Mouse (Mus musculus) spleen, embryonic (tissue): ENCODE measurements around the gene Rdh5.

Source experiments
- CTCF ChIA-PET: fragments of 350-600 bp; sonication (Branson Sonifier 250); formaldehyde crosslinking; loops from one replicate; lab custom pipeline; 2022; lab: Charles Lee

Gene Rdh5

GRCm38 (mm10) chr10:128870341-128870740 is 52.3 kb downstream of the Rdh5 start:
- CTCF ChIA-PET, result interaction anchor here (0.7 to 1.6 kb wide), 2 partner anchors 12 to 33 kb away, joined by 3 to 5 read pairs; no protein-coding TSS in a partner anchor

- CTCF ChIA-PET, result interaction anchor here (0.7 kb wide), 1 partner anchor 498 kb away, joined by 4 read pairs; the partner anchor contains the start of gene Coq10a
These were observed 56.2 kb downstream of the Rdh5 start for GRCm38 (mm10) chr10:128866518-128866917.

- CTCF ChIA-PET, result interaction anchor here (0.6 to 0.7 kb wide), 3 partner anchors 12 to 497 kb away, joined by 3 to 4 read pairs (median 4); partner anchors contain the start of gene Coq10a
These were observed 56.6 kb downstream of the Rdh5 start for GRCm38 (mm10) chr10:128866042-128866441.
